Mouse (Mus musculus) lung, postnatal 0 days (tissue): ENCODE data around the gene Msmp. TPM values are rescaled to one million over a fixed set of nuclear protein-coding genes. Genes with fewer than 3 reads are reported as not detected.

Experiments
- ATAC-seq: fragments of 200-750 bp; cut with Nextera tagmentation; 2 replicates; pipeline ENCODE4 v1.8.0; 2017; ENCODE audit warnings: moderate library complexity
- DNase-seq: peaks from one replicate; pipeline ENCODE4 v3.0.0-alpha.2; 2016; ENCODE audit warnings: low spot score
- H3K27ac ChIP-seq: fragments of 300-500 bp; sonication (generic); 2 replicates; pipeline ENCODE4 v1.5.1; 2014; ENCODE audit warnings: antibody characterized with exemption, mild to moderate bottlenecking, low read length, mixed read lengths
- H3K27me3 ChIP-seq: fragments of 300-500 bp; sonication (generic); replicated peaks from 2 replicates; pipeline ENCODE4 v1.6.1; 2014; ENCODE audit warnings: low read length, mixed read lengths; ENCODE audit not compliant: insufficient read depth
- H3K36me3 ChIP-seq: fragments of 300-500 bp; sonication (generic); 2 replicates; pipeline ENCODE4 v1.6.1; 2014; ENCODE audit warnings: low read length, mixed read lengths; ENCODE audit not compliant: insufficient read depth
- H3K4me1 ChIP-seq: fragments of 300-500 bp; sonication (generic); 2 replicates; pipeline ENCODE4 v1.6.1; 2014; ENCODE audit warnings: antibody characterized with exemption, low read depth, low read length, mixed read lengths; ENCODE audit not compliant: insufficient read depth
- H3K4me2 ChIP-seq: fragments of 300-500 bp; sonication (generic); replicated peaks from 2 replicates; pipeline ENCODE4 v1.6.1; 2014; ENCODE audit warnings: low read depth, mild to moderate bottlenecking, low read length, moderate library complexity, mixed read lengths
- H3K4me3 ChIP-seq: fragments of 300-500 bp; sonication (generic); 2 replicates; pipeline ENCODE4 v1.5.1; 2014; ENCODE audit warnings: low read depth, low read length
- H3K9ac ChIP-seq: fragments of 300-500 bp; sonication (generic); replicated peaks from 2 replicates; pipeline ENCODE4 v1.6.1; 2014; ENCODE audit warnings: low read depth, mild to moderate bottlenecking
- H3K9me3 ChIP-seq: fragments of 300-500 bp; sonication (generic); 2 replicates; pipeline ENCODE4 v1.6.1; 2016; ENCODE audit warnings: low read length, mixed read lengths
- CTCF ChIP-seq: IDR thresholded peaks from 2 replicates; pipeline ENCODE4 v1.5.1; 2016; ENCODE audit warnings: antibody characterized with exemption, mild to moderate bottlenecking
- EP300 ChIP-seq: IDR thresholded peaks from 2 replicates; pipeline ENCODE4 v1.6.1; 2016; ENCODE audit warnings: antibody characterized with exemption, mild to moderate bottlenecking, control low read depth
- WGBS: fragments of 180-500 bp; shearing (Covaris S2); extraction: QIAGEN DNeasy Blood & Tissue Kit; methylation state at CpG from one replicate; pipeline ENCODE4 v1.1.7; 2014; 5-methylcytosine and 5-hydroxymethylcytosine counted together
- polyA plus RNA-seq: library from polyadenylated mRNA; unstranded; fragments of >200 nt; fragmentation: Nextera tagmentation; extraction: Ambion mirVana; gene quantifications from 2 replicates; pipeline ENCODE4 v1.2.1, GENCODE M21; 2015

The Msmp gene
- polyA plus RNA-seq, 1 experiment from 2014 or later = 0.87 TPM

GRCm38 (mm10) chr4:43577237-43577881 lies 6.9 kb downstream of the Msmp start:
- H3K4me2 ChIP-seq = peak overlapping the region; percentile 88
- ATAC-seq = no peak
- peaks cover 23% of the 10 kb centered on the region; the same call in 1 of the 2 replicates for H3K4me1 ChIP-seq
- 34% methylated on average over 8 of the region's 8 CpGs for WGBS
- peak overlapping the region; percentile 83 for H3K4me3 ChIP-seq
- no peak for TF ChIP-seq EP300
- TF ChIP-seq CTCF = no peak
- H3K36me3 ChIP-seq = peaks cover 18% of the 10 kb centered on the region
- peak overlapping the region; percentile 75 for H3K9ac ChIP-seq
- DNase-seq = no peak
- no peaks in the 10 kb centered on the region for H3K27me3 ChIP-seq
- H3K9me3 ChIP-seq = no peaks in the 10 kb centered on the region
- H3K27ac ChIP-seq = no peak overlapping the region

GRCm38 (mm10) chr4:43575356-43575755 lies 8.9 kb downstream of the Msmp start:
- DNase-seq = no peak
- WGBS = 65% methylated on average over 2 of the region's 2 CpGs
- Histone ChIP-seq H3K36me3 (peaks cover 22% of the 10 kb centered on the region), H3K9me3 (no peaks in the 10 kb centered on the region), H3K4me3 (no peak overlapping the region), H3K27ac (no peak overlapping the region), H3K9ac (no peak overlapping the region), H3K4me1 (peaks cover 23% of the 10 kb centered on the region; the same call in 1 of the 2 replicates), H3K4me2 (no peak overlapping the region), H3K27me3 (no peaks in the 10 kb centered on the region)
- TF ChIP-seq EP300 (no peak), CTCF (no peak)
- no peak for ATAC-seq

GRCm38 (mm10) chr4:43573561-43573960 lies 10.7 kb downstream of the Msmp start:
- H3K9me3 ChIP-seq = no peaks in the 10 kb centered on the region

GRCm38 (mm10) chr4:43571395-43572045 lies 12.8 kb downstream of the Msmp start:
- Histone ChIP-seq H3K4me2 (no peak overlapping the region), H3K27me3 (no peaks in the 10 kb centered on the region), H3K27ac (no peak overlapping the region), H3K4me3 (no peak overlapping the region), H3K9me3 (no peaks in the 10 kb centered on the region), H3K4me1 (peaks cover 4% of the 10 kb centered on the region; the same call in 1 of the 2 replicates), H3K36me3 (peaks cover 41% of the 10 kb centered on the region), H3K9ac (no peak overlapping the region)
- DNase-seq (no peak), ATAC-seq (no peak)
- 65% methylated on average over 6 of the region's 6 CpGs for WGBS
- no peak for TF ChIP-seq EP300
- TF ChIP-seq CTCF = no peak

More at GRCm38 (mm10) chr4:43573561-43573960, 10.7 kb downstream of the Msmp start:
- no peak overlapping the region for H3K27ac ChIP-seq
- WGBS = 90% methylated on average over 4 of the region's 4 CpGs
- peaks cover 22% of the 10 kb centered on the region for H3K36me3 ChIP-seq
- no peaks in the 10 kb centered on the region for H3K27me3 ChIP-seq
- TF ChIP-seq EP300 (no peak), CTCF (no peak)
- no peak overlapping the region for H3K4me3 ChIP-seq
- ATAC-seq (no peak), DNase-seq (no peak)
- H3K4me2 ChIP-seq = no peak overlapping the region
- peaks cover 17% of the 10 kb centered on the region; the same call in 1 of the 2 replicates for H3K4me1 ChIP-seq
- no peak overlapping the region for H3K9ac ChIP-seq

- DNase-seq (no peak), ATAC-seq (no peak)
- 90% methylated on average over 9 of the region's 9 CpGs for WGBS
- no peak overlapping the region for H3K27ac ChIP-seq
- H3K9me3 ChIP-seq = no peaks in the 10 kb centered on the region
- no peak overlapping the region for H3K9ac ChIP-seq
- no peak overlapping the region for H3K4me2 ChIP-seq
- peaks cover 9% of the 10 kb centered on the region for H3K4me1 ChIP-seq
- H3K27me3 ChIP-seq = no peaks in the 10 kb centered on the region
- H3K36me3 ChIP-seq = peaks cover 53% of the 10 kb centered on the region
- TF ChIP-seq CTCF = no peak
- TF ChIP-seq EP300 = no peak
- H3K4me3 ChIP-seq = no peak overlapping the region
Measured at GRCm38 (mm10) chr4:43567140-43567539, 17.2 kb downstream of the Msmp start.

GRCm38 (mm10) chr4:43564231-43564630 lies 20.1 kb downstream of the Msmp start:
- Histone ChIP-seq H3K27ac (no peak overlapping the region), H3K36me3 (peaks cover 40% of the 10 kb centered on the region), H3K4me1 (peaks cover 20% of the 10 kb centered on the region), H3K27me3 (no peaks in the 10 kb centered on the region), H3K9me3 (no peaks in the 10 kb centered on the region), H3K9ac (no peak overlapping the region), H3K4me2 (no peak overlapping the region), H3K4me3 (no peak overlapping the region)
- TF ChIP-seq EP300 (0 out of 2 replicates have a peak, but pooled peaks have one; percentile 25), CTCF (no peak)
- ATAC-seq (no peak), DNase-seq (peak; percentile 61)
- WGBS = 35% methylated on average over 2 of the region's 2 CpGs
